8 mouse cellular contexts compared by ENCODE assay signal in genomic region chr16:91464594-91465504, GRCm38 (mm10). TPM values are rescaled to one million over a fixed set of nuclear protein-coding genes. Genes with fewer than 3 reads are reported as not detected.
A peak's percentile ranks its signal among the peaks of the same experiment; 100 is the strongest.
DNase-seq lines count a peak whose midpoint lies in the region; ATAC-seq and TF ChIP-seq lines count a peak whose summit lies in the region.

No protein-coding gene starts in this region.

- TF ChIP-seq CTCF in liver, postnatal 0 days (IDR thresholded peaks at IDR 0.05; ENCODE audit: low read depth): no peak
- no peak for TF ChIP-seq CTCF in testis, adult 2 months (IDR thresholded peaks at IDR 0.05; ENCODE audit: control insufficient read depth, insufficient read depth, insufficient replicate concordance, low read depth, low read length)

- no peaks in the 10 kb centered on the region for H3K9me3 ChIP-seq in ES-E14 (ENCODE audit: control insufficient read depth, insufficient read depth, low read depth, low read length)
- H3K9me3 ChIP-seq in forebrain, embryonic 15.5 days: no peaks in the 10 kb centered on the region
- no peaks in the 10 kb centered on the region for H3K9me3 ChIP-seq in liver, postnatal 0 days (ENCODE audit: low read length)
- H3K9me3 ChIP-seq in neural tube, embryonic 14.5 days (ENCODE audit: control insufficient read depth, low read length): no peaks in the 10 kb centered on the region

- no peaks in the 10 kb centered on the region for H3K4me1 ChIP-seq in ES-E14 (ENCODE audit: control insufficient read depth in 2 of 2, insufficient read depth in 2 of 2, low read length in 2 of 2, poor library complexity in 1 of 2)
- H3K4me1 ChIP-seq in forebrain, embryonic 15.5 days: peaks cover 24% of the 10 kb centered on the region
- peaks cover 42% of the 10 kb centered on the region for H3K4me1 ChIP-seq in liver, postnatal 0 days (ENCODE audit: insufficient read depth)
- H3K4me1 ChIP-seq in neural tube, embryonic 14.5 days (ENCODE audit: control insufficient read depth, insufficient read depth, low read length): peaks cover 17% of the 10 kb centered on the region
- peaks cover 16% of the 10 kb centered on the region for H3K4me1 ChIP-seq in testis, adult 2 months (ENCODE audit: control insufficient read depth, insufficient read depth, low read length)

- peak overlapping the region; percentile 90 for H3K9ac ChIP-seq in ES-E14 (ENCODE audit: insufficient read depth, low read depth, low read length, poor library complexity, severe bottlenecking)
- H3K9ac ChIP-seq in forebrain, embryonic 15.5 days (replicated peaks): peak overlapping the region; percentile 70
- peak overlapping the region; percentile 81 for H3K9ac ChIP-seq in liver, postnatal 0 days (replicated peaks)
- peak overlapping the region; percentile 60 for H3K9ac ChIP-seq in neural tube, embryonic 14.5 days (replicated peaks; ENCODE audit: low read depth, low read length)

- ATAC-seq in forebrain, embryonic 15.5 days (replicated peaks): peak; percentile 96
- ATAC-seq in liver, postnatal 0 days: peak; percentile 98
- ATAC-seq in neural tube, embryonic 14.5 days (ENCODE audit: low read depth): peak; percentile 97

- DNase-seq in ES-E14 (ENCODE audit: low read depth, low spot score): peak; percentile 94
- peak; percentile 85 for DNase-seq in cerebellum, adult 11-12 months
- DNase-seq in heart, postnatal 25 days (ENCODE audit: low spot score): peak; percentile 79
- peak; percentile 87 for DNase-seq in layer of hippocampus, adult 11-12 months (ENCODE audit: low spot score)
- peak; percentile 99 for DNase-seq in liver, postnatal 0 days

- H3K27ac ChIP-seq in ES-E14 (ENCODE audit: insufficient read depth, low read depth, low read length, poor library complexity, severe bottlenecking): no peak overlapping the region
- peak overlapping the region; percentile 77 for H3K27ac ChIP-seq in forebrain, embryonic 15.5 days (replicated peaks)
- H3K27ac ChIP-seq in liver, postnatal 0 days (ENCODE audit: low read depth): peak overlapping the region; percentile 96
- H3K27ac ChIP-seq in neural tube, embryonic 14.5 days (ENCODE audit: low read depth, low read length): peak overlapping the region; percentile 73; the same call in 1 of the 2 replicates
- H3K27ac ChIP-seq in testis, adult 2 months (ENCODE audit: control insufficient read depth, insufficient read depth, low read depth, low read length): peak overlapping the region; percentile 93

- no peaks in the 10 kb centered on the region for H3K27me3 ChIP-seq in forebrain, embryonic 15.5 days
- no peaks in the 10 kb centered on the region for H3K27me3 ChIP-seq in liver, postnatal 0 days (ENCODE audit: insufficient read depth, low read length)
- H3K27me3 ChIP-seq in neural tube, embryonic 14.5 days (ENCODE audit: control insufficient read depth, insufficient read depth, low read length): no peaks in the 10 kb centered on the region
- no peaks in the 10 kb centered on the region for H3K27me3 ChIP-seq in testis, adult 2 months (ENCODE audit: control insufficient read depth, insufficient read depth, low read length)

- peak; percentile 92 for TF ChIP-seq POLR2A in testis, adult 2 months (IDR thresholded peaks at IDR 0.05; ENCODE audit: control insufficient read depth, low read depth, low read length)

- peak; percentile 73 for TF ChIP-seq EP300 in liver, postnatal 0 days (IDR thresholded peaks at IDR 0.05; ENCODE audit: low read depth)

- H3K4me2 ChIP-seq in forebrain, embryonic 15.5 days (replicated peaks): peak overlapping the region; percentile 95
- peak overlapping the region; percentile 81 for H3K4me2 ChIP-seq in liver, postnatal 0 days (ENCODE audit: low read depth, low read length)
- H3K4me2 ChIP-seq in neural tube, embryonic 14.5 days (ENCODE audit: low read depth, low read length): peak overlapping the region; percentile 91

- in situ Hi-C loops in ES-E14 (cut with MboI; ENCODE audit: low sequenced_read_pairs in 2 of 2, unreplicated experiment in 2 of 2): no loop called here

- no peaks in the 10 kb centered on the region for H3K36me3 ChIP-seq in ES-E14 (ENCODE audit: control insufficient read depth, insufficient read depth, low read length, poor library complexity, severe bottlenecking)
- H3K36me3 ChIP-seq in forebrain, embryonic 15.5 days: no peaks in the 10 kb centered on the region
- peaks cover 12% of the 10 kb centered on the region; the same call in 1 of the 2 replicates for H3K36me3 ChIP-seq in liver, postnatal 0 days (replicated peaks; ENCODE audit: insufficient read depth, low read length)
- H3K36me3 ChIP-seq in neural tube, embryonic 14.5 days (ENCODE audit: control insufficient read depth, insufficient read depth, low read length): no peaks in the 10 kb centered on the region
- no peaks in the 10 kb centered on the region for H3K36me3 ChIP-seq in testis, adult 2 months (ENCODE audit: control insufficient read depth, insufficient read depth, low read length)

- H3K4me3 ChIP-seq in ES-E14 (ENCODE audit: insufficient read depth in 1 of 2, low read depth in 1 of 2, low read length in 2 of 2, poor library complexity in 1 of 2, severe bottlenecking in 1 of 2): peak overlapping the region; percentile 80 to 82
- H3K4me3 ChIP-seq in forebrain, embryonic 15.5 days: peak overlapping the region; percentile 72
- H3K4me3 ChIP-seq in liver, postnatal 0 days (ENCODE audit: low read depth, low read length): peak overlapping the region; percentile 67
- H3K4me3 ChIP-seq in neural tube, embryonic 14.5 days (ENCODE audit: low read depth, low read length): peak overlapping the region; percentile 63
- H3K4me3 ChIP-seq in testis, adult 2 months (ENCODE audit: control insufficient read depth, low read depth, low read length): peak overlapping the region; percentile 98

- intact Hi-C loops in heart, postnatal 25 days (cut with DNase I): loop anchor here (2.0 to 5.0 kb wide), 2 partner anchors 20 to 103 kb away; partner anchors contain the start of gene Ifnar1

- 2% methylated on average over 44 of the region's 44 CpGs for WGBS in forebrain, embryonic 15.5 days
- whole genome bisulfite sequencing in liver, postnatal 0 days (ENCODE audit: insufficient replicate concordance): 2% methylated on average over 43 of the region's 44 CpGs
- WGBS in neural tube, embryonic 14.5 days: 2% methylated on average over 44 of the region's 44 CpGs

TF ChIP-seq in ES-E14, 5 proteins besides CTCF, POLR2A, EP300 and RAD21:
- TF ChIP-seq ZNF384 (IDR thresholded peaks at IDR 0.05; ENCODE audit: low read depth, low read length): no peak
- no peak for TF ChIP-seq CHD2 (IDR thresholded peaks at IDR 0.05; ENCODE audit: low read depth, low read length)

RNA-seq across cellular contexts. Expression of gene Ifnar1, which starts 20.2 kb away (rescaled TPM):
- 42.2 and 56.2 TPM in 2 replicates for total RNA-seq in ES-E14 (2012; rRNA removed)
- polyA plus RNA-seq in forebrain, embryonic 15.5 days (2015; fragmentation: Nextera tagmentation; extraction: Ambion mirVana): 52.6 and 54.8 TPM in 2 replicates
- total RNA-seq in heart, postnatal 25 days (2021): 10 to 100 TPM; 30.5 to 39.7 TPM
- 16.3 and 16.6 TPM in 2 replicates for polyA plus RNA-seq in liver, postnatal 0 days (2015; fragmentation: Nextera tagmentation; extraction: Ambion mirVana)
- 48.3 and 52.6 TPM in 2 replicates for polyA plus RNA-seq in neural tube, embryonic 14.5 days (2014; fragmentation: Nextera tagmentation; extraction: Ambion mirVana)
- polyA plus RNA-seq in testis, adult 2 months (2012; rRNA removed): 6.7 and 7.9 TPM in 2 replicates

RNA-seq across cellular contexts. Expression of gene Il10rb, which starts 58.9 kb away (rescaled TPM):
- 2.3 and 3.4 TPM in 2 replicates for total RNA-seq in ES-E14 (2012; rRNA removed)
- 7.7 and 9.6 TPM in 2 replicates for polyA plus RNA-seq in forebrain, embryonic 15.5 days (2015; fragmentation: Nextera tagmentation; extraction: Ambion mirVana)
- 100 to 1,000 TPM in 1 of 2 experiments, 10 to 100 TPM in 1; 97.5 to 105 TPM for total RNA-seq in heart, postnatal 25 days (2021)
- polyA plus RNA-seq in liver, postnatal 0 days (2015; fragmentation: Nextera tagmentation; extraction: Ambion mirVana): 25.5 and 26.4 TPM in 2 replicates
- 7.1 and 13.7 TPM in 2 replicates for polyA plus RNA-seq in neural tube, embryonic 14.5 days (2014; fragmentation: Nextera tagmentation; extraction: Ambion mirVana)
- polyA plus RNA-seq in testis, adult 2 months (2012; rRNA removed): 6.4 and 7.2 TPM in 2 replicates
